Mouse (Mus musculus) CH12.LX (cell line): ENCODE measurements around the gene Alkbh2. TPM values are rescaled to one million over a fixed set of nuclear protein-coding genes. Genes with fewer than 3 reads are reported as not detected.

Experiments used
- DNase-seq: peaks from one replicate; pipeline ENCODE4 v3.0.0-alpha.2; 2013; ENCODE audit errors: extremely low read depth
- H3K27ac ChIP-seq: 2 replicates; pipeline ENCODE4 v1.5.1; 2012; ENCODE audit warnings: low read depth, mild to moderate bottlenecking, control low read depth, moderate library complexity; ENCODE audit not compliant: insufficient read depth
- H3K27me3 ChIP-seq: replicated peaks from 2 replicates; pipeline ENCODE3; 2012; ENCODE audit warnings: inconsistent platforms
- H3K36me3 ChIP-seq, 2 experiments: replicated peaks in 1 of 2; 2 replicates each; pipeline versions ENCODE3 to v1.6.1; 2012; ENCODE audit warnings: inconsistent platforms in 1 of 2, low read length in 1 of 2, mild to moderate bottlenecking in 1 of 2, mixed read lengths in 1 of 2, moderate library complexity in 1 of 2; ENCODE audit not compliant: control insufficient read depth in 1 of 2, insufficient read depth in 1 of 2
- H3K4me1 ChIP-seq, 2 experiments: 2 replicates each; pipeline ENCODE4 v1.6.1; 2012; ENCODE audit warnings: inconsistent platforms in 1 of 2, moderate library complexity in 1 of 2; ENCODE audit not compliant: insufficient read depth in 2 of 2, control insufficient read depth in 1 of 2
- H3K4me2 ChIP-seq: 2 replicates; pipeline ENCODE4 v1.6.1; 2012; ENCODE audit warnings: low read depth, mild to moderate bottlenecking, control low read depth; ENCODE audit not compliant: poor library complexity, insufficient read depth, severe bottlenecking
- H3K4me3 ChIP-seq, 3 experiments: fragments of 150-350 bp in 1 of 3; sonication (generic) in 1 of 3; replicated peaks in 1 of 3; 2 replicates each; pipeline versions ENCODE3 to v1.5.1; 2011 to 2012; ENCODE audit warnings: low read depth in 2 of 3, low read length in 2 of 3, mild to moderate bottlenecking in 2 of 3, moderate library complexity in 2 of 3, control low read depth in 1 of 3, improper control_type of control experiment in 1 of 3, inconsistent platforms in 1 of 3, mixed read lengths in 1 of 3; ENCODE audit not compliant: poor library complexity in 1 of 3
- H3K79me2 ChIP-seq: replicated peaks from 2 replicates; pipeline ENCODE4 v1.6.1; 2012; ENCODE audit warnings: mild to moderate bottlenecking, moderate library complexity; ENCODE audit not compliant: control insufficient read depth, poor library complexity, insufficient read depth, severe bottlenecking; ENCODE audit errors: extremely low read depth
- H3K9ac ChIP-seq: 2 replicates; pipeline ENCODE4 v1.6.1; 2012; ENCODE audit warnings: low read depth, mild to moderate bottlenecking, control low read depth, moderate library complexity; ENCODE audit not compliant: insufficient read depth
- H3K9me3 ChIP-seq: replicated peaks from 2 replicates; pipeline ENCODE3; 2012; ENCODE audit warnings: low read length, inconsistent platforms, mixed read lengths
- BHLHE40 ChIP-seq: IDR thresholded peaks from 2 replicates; pipeline ENCODE4 v1.6.1; 2011; ENCODE audit warnings: mild to moderate bottlenecking, low read depth, low read length, improper control_type of control experiment
- CHD1 ChIP-seq: IDR thresholded peaks from 2 replicates; pipeline ENCODE4 v1.6.1; 2012; ENCODE audit warnings: low read depth, low read length, improper control_type of control experiment, inconsistent platforms
- CHD2 ChIP-seq: IDR thresholded peaks from 2 replicates; pipeline ENCODE4 v1.6.1; 2011; ENCODE audit warnings: low read length, improper control_type of control experiment
- CTCF ChIP-seq, 2 experiments: IDR thresholded peaks in 1 of 2; conservative IDR thresholded peaks in 1 of 2; 2 replicates each; pipeline ENCODE4 v1.5.1; 2011 to 2012; ENCODE audit warnings: low read depth in 2 of 2, low read length in 2 of 2, improper control_type of control experiment in 1 of 2, inconsistent platforms in 1 of 2, mild to moderate bottlenecking in 1 of 2, moderate library complexity in 1 of 2
- E2F4 ChIP-seq: IDR thresholded peaks from 2 replicates; pipeline ENCODE4 v1.6.1; 2011; ENCODE audit warnings: low read depth, low read length, improper control_type of control experiment; ENCODE audit not compliant: insufficient replicate concordance
- ETS1 ChIP-seq: conservative IDR thresholded peaks from 2 replicates; pipeline ENCODE4 v1.6.1; 2012; ENCODE audit warnings: low read depth, mild to moderate bottlenecking, inconsistent platforms, low read length, improper control_type of control experiment, moderate library complexity
- IRF4 ChIP-seq: IDR thresholded peaks from 2 replicates; pipeline ENCODE4 v1.6.1; 2014; ENCODE audit warnings: low read depth, mild to moderate bottlenecking, inconsistent platforms, low read length, improper control_type of control experiment
- JUN ChIP-seq: IDR thresholded peaks from 2 replicates; pipeline ENCODE4 v1.6.1; 2011; ENCODE audit warnings: low read depth, mild to moderate bottlenecking, low read length, improper control_type of control experiment, moderate library complexity; ENCODE audit not compliant: insufficient read depth
- JUND ChIP-seq: conservative IDR thresholded peaks from 2 replicates; pipeline ENCODE4 v1.6.1; 2011; ENCODE audit warnings: low read depth, low read length, improper control_type of control experiment
- KAT2A ChIP-seq: IDR thresholded peaks from 2 replicates; pipeline ENCODE4 v1.6.1; 2012; ENCODE audit warnings: low read length, improper control_type of control experiment, inconsistent platforms; ENCODE audit not compliant: insufficient replicate concordance
- MEF2A ChIP-seq: IDR thresholded peaks from 2 replicates; pipeline ENCODE4 v1.6.1; 2014; ENCODE audit warnings: low read depth, mild to moderate bottlenecking, inconsistent platforms, low read length, improper control_type of control experiment, borderline replicate concordance
- MXI1 ChIP-seq: IDR thresholded peaks from 2 replicates; pipeline ENCODE4 v1.6.1; 2011; ENCODE audit warnings: mild to moderate bottlenecking, low read depth, low read length, improper control_type of control experiment
- MYC ChIP-seq: IDR thresholded peaks from 2 replicates; pipeline ENCODE4 v1.6.1; 2011; ENCODE audit warnings: low read depth, mild to moderate bottlenecking, improper control_type of control experiment, low read length
- NELFE ChIP-seq: IDR thresholded peaks from 2 replicates; pipeline ENCODE4 v1.6.1; 2011; ENCODE audit warnings: low read depth, low read length, improper control_type of control experiment
- NRF1 ChIP-seq: IDR thresholded peaks from 2 replicates; pipeline ENCODE4 v1.6.1; 2014; ENCODE audit warnings: low read depth, mild to moderate bottlenecking, inconsistent platforms, low read length, improper control_type of control experiment, moderate library complexity
- PAX5 ChIP-seq: IDR thresholded peaks from 2 replicates; pipeline ENCODE4 v1.6.1; 2012; ENCODE audit warnings: low read length, inconsistent platforms, mixed read lengths
- POLR2A ChIP-seq: IDR thresholded peaks from 2 replicates; pipeline ENCODE4 v1.6.1; 2011; ENCODE audit warnings: low read depth, mild to moderate bottlenecking, improper control_type of control experiment, low read length
- POLR2AphosphoS2 ChIP-seq: IDR thresholded peaks from 2 replicates; pipeline ENCODE4 v1.6.1; 2011; ENCODE audit warnings: low read depth, low read length, improper control_type of control experiment
- RCOR1 ChIP-seq: conservative IDR thresholded peaks from 2 replicates; pipeline ENCODE4 v1.6.1; 2012; ENCODE audit warnings: low read depth, mild to moderate bottlenecking, inconsistent platforms, low read length, improper control_type of control experiment
- SIN3A ChIP-seq: IDR thresholded peaks from 2 replicates; pipeline ENCODE4 v1.6.1; 2012; ENCODE audit warnings: low read length, improper control_type of control experiment, inconsistent platforms
- SMC3 ChIP-seq: IDR thresholded peaks from 2 replicates; pipeline ENCODE4 v1.6.1; 2011; ENCODE audit warnings: low read depth, low read length, improper control_type of control experiment
- TBP ChIP-seq: conservative IDR thresholded peaks from 2 replicates; pipeline ENCODE4 v1.6.1; 2011; ENCODE audit warnings: low read depth, low read length, improper control_type of control experiment
- UBTF ChIP-seq: IDR thresholded peaks from 2 replicates; pipeline ENCODE4 v1.6.1; 2012; ENCODE audit warnings: low read depth, mild to moderate bottlenecking, inconsistent platforms, low read length, improper control_type of control experiment, moderate library complexity
- USF1 ChIP-seq: IDR thresholded peaks from 2 replicates; pipeline ENCODE4 v1.6.1; 2014; ENCODE audit warnings: low read depth, mild to moderate bottlenecking, inconsistent platforms, low read length, improper control_type of control experiment
- USF2 ChIP-seq: conservative IDR thresholded peaks from 2 replicates; pipeline ENCODE4 v1.6.1; 2011; ENCODE audit warnings: low read depth, low read length, improper control_type of control experiment
- ZC3H11A ChIP-seq: IDR thresholded peaks from 2 replicates; pipeline ENCODE4 v1.6.1; 2012; ENCODE audit warnings: low read depth, mild to moderate bottlenecking, inconsistent platforms, low read length, improper control_type of control experiment
- ZMIZ1 ChIP-seq: IDR thresholded peaks from 2 replicates; pipeline ENCODE4 v1.6.1; 2012; ENCODE audit warnings: low read depth, mild to moderate bottlenecking, inconsistent platforms, low read length, improper control_type of control experiment
- ZNF384 ChIP-seq: IDR thresholded peaks from 2 replicates; pipeline ENCODE4 v1.6.1; 2012; ENCODE audit warnings: low read depth, low read length, improper control_type of control experiment, inconsistent platforms
- dilution Hi-C: fragments of 300-500 bp; cut with MboI; formaldehyde crosslinking; loops from 2 replicates; pipeline ENCODE4 v1.14.3; 2020; ENCODE audit warnings: low sequenced_read_pairs; ENCODE audit not compliant: extremely low pct_unique_long_range_greater_than_20kb, extremely low pct_ligation_motif_present
- in situ Hi-C: fragments of 300-500 bp; cut with MboI; formaldehyde crosslinking; loops from 3 replicates; pipeline ENCODE4 v1.14.3; 2019; ENCODE audit warnings: low sequenced_read_pairs, low pct_ligation_motif_present, low pct_unique_long_range_greater_than_20kb, mixed read lengths
- polyA plus RNA-seq: library from polyadenylated mRNA; unstranded; fragments of >175 nt; gene quantifications from 2 replicates; pipeline ENCODE4 v1.2.1, GENCODE M21; 2012; ENCODE audit warnings: low read depth; ENCODE audit not compliant: insufficient read length
- total RNA-seq, 2 experiments: library from RNA; depleted of rRNA; stranded (reverse); fragments of 300-350 nt in 1 of 2; fragments of >200 nt in 1 of 2; gene quantifications; 2 replicates each; pipeline ENCODE4 v1.2.3; 2012 to 2014

Gene Alkbh2
- total and polyA plus RNA-seq, 3 experiments = 34.4 to 39.3 (median 35.7) TPM

DNA sequence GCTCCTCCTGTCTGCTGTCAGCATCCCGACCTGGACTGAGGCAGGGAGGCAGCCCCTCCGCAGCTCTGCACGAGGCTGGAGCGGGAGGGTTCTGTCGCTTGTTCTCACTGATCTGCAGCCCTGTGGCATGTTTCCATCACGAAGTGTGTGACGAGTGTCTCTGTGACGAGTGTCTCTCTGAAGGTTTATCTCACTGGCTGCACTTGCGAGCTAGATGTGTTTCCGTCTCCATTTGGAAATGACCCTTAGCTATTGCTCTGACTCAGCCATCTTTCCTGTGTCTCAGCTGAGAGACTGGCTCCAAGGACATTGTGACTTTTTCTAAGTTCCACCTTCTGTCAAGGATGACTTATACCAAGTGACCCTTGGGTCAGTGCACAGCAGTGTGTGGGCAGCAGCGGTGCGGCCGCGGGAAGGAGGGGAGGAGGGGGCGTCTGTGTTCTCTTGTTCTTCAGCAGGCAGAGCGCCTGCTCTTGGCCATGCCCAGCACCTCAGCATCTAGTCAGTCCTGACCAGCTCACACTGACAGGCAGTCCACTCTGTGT lies 21.6 kb downstream of the Alkbh2 start:
- 0 out of 2 replicates have a peak, but pooled peaks cover 3% of the 10 kb centered on the region for H3K79me2 ChIP-seq
- dilution Hi-C loops (no loop called here), in situ Hi-C loops (loop anchor here (5.0 kb wide), 1 partner anchor 34 kb away; no protein-coding TSS in a partner anchor)
- no peak overlapping the region for H3K4me2 ChIP-seq
- H3K9ac ChIP-seq = no peak overlapping the region
- no peak for TF ChIP-seq CTCF (conservative IDR thresholded peaks at IDR 0.05 in 1 of 2, IDR thresholded peaks at IDR 0.05 in 1 of 2; ENCODE audit: low read depth in 2 of 2, low read length in 2 of 2)
- TF ChIP-seq TBP = no peak
- no peak for TF ChIP-seq JUN
- TF ChIP-seq USF2 = no peak
- no peak for TF ChIP-seq SMC3
- TF ChIP-seq NELFE = no peak
- TF ChIP-seq IRF4 = no peak
- no peak for TF ChIP-seq ZNF384
- no peak for TF ChIP-seq ZMIZ1
- no peak for TF ChIP-seq USF1
- TF ChIP-seq JUND = no peak
- TF ChIP-seq POLR2A = no peak
- TF ChIP-seq CHD2 = no peak
- no peak for TF ChIP-seq ZC3H11A
- no peak for TF ChIP-seq MXI1
- no peak for TF ChIP-seq KAT2A
- TF ChIP-seq MYC = no peak
- no peak for TF ChIP-seq ETS1
- TF ChIP-seq POLR2AphosphoS2 = no peak
- TF ChIP-seq RCOR1 = no peak
- no peak for DNase-seq
- H3K4me3 ChIP-seq = no peak overlapping the region
- H3K9me3 ChIP-seq = peaks cover 17% of the 10 kb centered on the region
- no peak overlapping the region for H3K27ac ChIP-seq
- no peaks in the 10 kb centered on the region for H3K27me3 ChIP-seq
- peaks cover 0 to 9% of the 10 kb centered on the region in 2 experiments; a peak in 2 of 4 replicates for H3K4me1 ChIP-seq
- peaks cover 69 to 92% of the 10 kb centered on the region in 2 experiments for H3K36me3 ChIP-seq

DNA sequence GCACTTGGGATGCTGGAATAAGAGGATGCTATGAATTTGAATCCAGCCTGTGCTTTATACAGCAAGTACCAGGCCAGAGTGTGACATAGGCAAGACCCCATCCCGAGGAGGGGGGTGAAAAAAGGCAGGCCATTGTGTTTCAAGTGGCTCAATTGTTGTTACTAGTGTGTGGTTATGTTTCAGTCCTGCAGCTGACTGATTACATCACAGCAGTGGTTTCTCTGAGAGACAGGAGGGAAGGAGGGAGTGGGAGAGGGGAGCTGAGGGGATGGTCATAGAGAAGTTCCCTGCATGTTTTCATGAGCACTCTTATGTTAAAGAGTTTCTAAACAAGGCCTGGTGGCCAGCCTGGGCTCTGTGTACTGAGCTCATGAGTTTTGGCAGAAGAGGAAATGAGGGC lies 25.2 kb downstream of the Alkbh2 start:
- H3K36me3 ChIP-seq = peaks cover 36 to 56% of the 10 kb centered on the region in 2 experiments
- in situ Hi-C loops = no loop called here
- no peak overlapping the region for H3K4me3 ChIP-seq
- dilution Hi-C loops = no loop called here
- peaks cover 11% of the 10 kb centered on the region for H3K79me2 ChIP-seq
- no peak overlapping the region for H3K27ac ChIP-seq
- no peaks in the 10 kb centered on the region for H3K9me3 ChIP-seq
- DNase-seq = no peak
- no peak overlapping the region for H3K4me2 ChIP-seq
- H3K27me3 ChIP-seq = peaks cover 9% of the 10 kb centered on the region
- no peak overlapping the region for H3K9ac ChIP-seq
- H3K4me1 ChIP-seq = peaks cover 11 to 20% of the 10 kb centered on the region in 2 experiments
- TF ChIP-seq NRF1 (no peak), NELFE (no peak), MEF2A (no peak), MYC (no peak), CHD1 (no peak), TBP (no peak), SIN3A (no peak), KAT2A (no peak), POLR2A (no peak), PAX5 (no peak), UBTF (no peak), BHLHE40 (no peak), JUND (no peak), MXI1 (no peak), E2F4 (no peak), RCOR1 (no peak)
